Mouse (Mus musculus) neural tube, embryonic 10.5 days (tissue): Measurements from ENCODE around the gene Fcgr3.
"Not testable (repeated sequence)": the region's sequence is repeated elsewhere in the genome, so short reads cannot be mapped to it uniquely, and the experiment has no call there.

Experiments
- DNase-seq: peaks from one replicate; pipeline ENCODE4 v3.0.0-alpha.2; 2017; ENCODE audit warnings: low spot score; ENCODE audit errors: extremely low spot score

Fcgr3 gene

DNA sequence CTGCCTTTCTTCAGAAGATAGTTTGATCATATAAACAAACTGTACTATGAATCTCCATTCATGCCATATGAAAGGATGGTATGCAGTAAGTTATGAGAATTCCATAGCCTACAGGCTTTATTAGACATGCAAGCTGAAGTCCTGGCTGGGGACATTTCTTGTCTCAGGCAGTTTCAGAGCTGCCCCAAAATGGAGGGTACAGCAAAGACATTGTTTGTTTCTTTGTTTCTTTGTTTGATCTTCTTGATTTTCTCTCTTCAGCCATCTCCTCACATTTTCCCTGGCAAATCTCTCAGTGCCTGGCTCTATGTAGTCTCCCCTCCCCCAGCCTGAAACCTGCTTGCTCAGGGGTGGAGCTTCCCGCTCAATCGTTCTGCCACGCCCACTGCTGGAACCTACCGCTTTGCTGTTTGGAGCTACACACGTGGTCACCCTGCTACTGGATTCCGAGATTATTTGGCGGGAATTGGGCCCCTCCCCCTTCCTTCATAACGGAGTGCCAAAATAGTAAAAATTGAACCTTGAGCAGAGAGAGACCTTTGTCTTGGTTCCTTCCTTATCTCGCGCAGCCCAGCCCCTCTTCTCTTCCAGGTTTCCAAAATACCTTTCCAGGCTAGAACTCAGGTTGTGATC is 23.6 kb upstream of the Fcgr3 start:
- peak; percentile 15 for DNase-seq

DNA sequence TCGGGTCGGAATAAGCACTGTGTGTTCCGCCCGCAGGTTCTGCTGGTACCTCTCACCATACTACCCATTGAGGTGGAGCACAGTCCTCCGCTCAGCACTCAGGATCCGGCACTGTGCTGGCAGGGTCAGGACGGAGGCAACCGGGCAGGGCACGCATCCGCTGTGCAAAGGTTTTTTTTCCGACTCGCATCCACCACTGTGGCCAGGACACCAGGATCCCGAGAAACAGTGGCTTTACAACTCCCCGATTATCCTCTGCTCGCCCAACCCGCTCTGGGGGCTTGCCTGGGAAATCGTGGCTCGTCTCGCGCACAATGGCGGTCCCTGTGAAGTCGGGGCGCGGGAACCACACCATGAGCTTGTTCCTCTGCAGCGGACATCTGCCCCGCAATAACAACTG is 21.0 kb upstream of the Fcgr3 start:
- DNase-seq: peak; percentile 64

DNA sequence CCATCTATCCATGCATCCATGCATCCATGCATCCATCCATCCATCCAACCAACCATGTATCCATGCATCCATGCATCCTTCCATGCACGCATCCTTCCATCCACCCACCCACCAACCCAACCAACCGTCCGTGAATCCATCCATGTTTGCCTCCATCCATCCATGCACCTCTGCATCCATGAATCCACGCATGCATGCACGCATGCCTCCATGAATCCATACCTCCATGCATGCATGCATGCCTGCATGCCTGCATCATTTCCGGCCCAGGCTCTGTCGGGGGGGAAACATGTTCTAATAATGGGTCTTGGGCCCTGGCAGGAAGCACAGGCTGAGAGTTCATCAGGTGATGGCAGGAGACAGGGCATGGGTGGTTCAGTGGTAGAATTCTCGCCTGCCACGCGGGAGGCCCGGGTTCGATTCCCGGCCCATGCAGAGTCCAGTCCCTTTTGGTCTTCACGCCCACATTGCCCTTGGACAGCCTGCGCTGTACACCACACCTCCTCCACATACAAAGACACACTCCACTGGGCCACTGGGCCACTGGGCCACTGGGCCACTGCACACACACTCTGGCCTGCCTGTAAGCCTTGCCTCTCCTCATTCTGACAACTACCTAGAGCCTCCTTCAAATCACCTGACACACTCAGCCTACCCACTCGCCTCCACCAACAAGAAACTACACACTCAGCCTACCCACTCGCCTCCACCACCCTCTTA is 16.9 kb upstream of the Fcgr3 start:
- DNase-seq: not testable (repeated sequence)

DNA sequence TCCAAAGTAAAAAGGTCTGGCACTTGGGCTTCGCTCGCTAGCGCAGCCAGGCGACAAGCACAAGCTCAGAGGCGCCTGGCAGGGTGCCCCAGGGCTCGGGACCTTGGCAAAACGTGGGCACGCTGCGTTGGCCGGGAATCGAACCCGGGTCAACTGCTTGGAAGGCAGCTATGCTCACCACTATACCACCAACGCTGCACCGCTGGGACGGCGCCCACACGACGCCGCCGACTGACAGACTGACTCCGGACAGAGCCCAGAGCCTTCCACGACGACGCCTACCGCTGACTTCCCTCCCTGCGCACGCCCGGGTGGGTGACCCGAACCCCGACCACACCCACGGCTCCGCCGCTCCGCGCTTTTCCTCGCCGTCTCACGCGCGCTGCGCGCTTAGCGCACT is 15.1 kb upstream of the Fcgr3 start:
- not testable (repeated sequence) for DNase-seq

DNA sequence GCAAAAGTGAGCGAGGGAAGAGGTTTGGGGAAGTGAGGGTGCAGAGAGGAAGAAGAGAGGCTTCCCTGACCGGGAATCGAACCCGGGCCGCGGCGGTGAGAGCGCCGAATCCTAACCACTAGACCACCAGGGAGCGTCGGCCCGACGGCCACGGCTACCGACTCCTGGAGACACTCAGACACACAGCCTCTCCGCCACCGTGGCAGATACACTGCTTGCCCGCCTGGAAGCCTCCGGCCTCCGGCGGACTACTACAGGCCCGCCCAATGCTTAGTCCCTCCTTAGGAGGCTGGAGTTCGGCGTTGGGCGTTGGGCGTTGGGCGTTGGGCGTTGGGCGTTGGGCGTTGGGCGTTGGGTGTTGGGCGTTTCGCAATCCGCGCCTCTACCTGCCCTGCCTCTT is 14.6 kb upstream of the Fcgr3 start:
- not testable (repeated sequence) for DNase-seq

DNA sequence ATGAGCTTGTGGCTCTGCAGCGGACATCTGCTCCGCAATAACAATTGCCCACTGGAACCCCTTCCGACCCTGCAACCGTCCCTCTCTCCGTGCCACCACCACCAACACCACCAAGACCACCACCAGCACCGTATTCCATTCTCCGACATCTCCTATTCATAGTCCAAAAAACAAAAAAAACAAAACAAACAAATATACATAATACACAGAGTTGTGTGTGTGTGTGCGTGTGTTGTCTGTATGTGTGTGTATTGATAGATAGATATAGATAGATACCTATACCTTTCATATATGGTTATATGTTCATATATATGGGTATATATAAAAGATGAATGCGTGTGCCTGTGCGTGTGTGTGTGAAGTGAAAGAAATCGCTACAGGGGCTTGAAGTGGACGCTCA is 13.7 kb upstream of the Fcgr3 start:
- not testable (repeated sequence) for DNase-seq

DNA sequence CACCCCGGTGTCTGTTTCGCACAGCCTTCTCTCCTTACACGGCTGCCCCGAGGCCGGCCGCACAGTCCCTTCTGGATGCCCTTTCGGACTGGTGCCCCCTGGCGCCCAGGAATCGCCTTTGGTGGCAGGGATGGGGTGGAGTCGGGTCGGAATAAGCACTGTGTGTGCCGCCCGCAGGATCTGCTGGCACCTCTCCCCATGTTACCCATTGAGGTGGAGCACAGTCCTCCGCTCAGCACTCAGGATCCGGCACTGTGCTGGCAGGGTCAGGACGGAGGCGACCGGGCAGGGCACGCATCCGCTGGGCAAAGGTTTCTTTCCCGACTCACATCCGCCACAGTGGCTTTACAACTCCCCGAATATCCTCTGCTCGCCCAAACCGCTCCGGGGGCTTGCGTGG is 13.2 kb upstream of the Fcgr3 start:
- DNase-seq: not testable (repeated sequence)

DNA sequence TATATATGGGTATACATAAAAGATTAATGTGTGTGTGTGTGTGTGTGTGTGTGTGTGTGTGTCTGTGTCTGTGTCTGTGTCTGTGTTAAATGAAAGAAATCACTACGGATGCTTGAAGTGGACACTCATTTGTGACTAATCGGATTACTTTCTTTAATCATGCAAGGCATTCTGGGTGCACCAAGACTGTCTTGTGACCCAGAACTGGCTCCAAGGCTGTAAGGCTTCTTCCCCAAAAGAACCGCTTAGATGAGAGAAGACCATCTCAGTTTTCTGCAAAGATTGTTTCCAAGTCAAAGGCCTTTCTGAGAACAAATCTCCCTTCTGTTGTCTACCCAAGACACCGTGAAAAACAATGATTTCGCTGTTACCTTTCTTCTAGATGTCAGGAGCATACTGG is 12.5 kb upstream of the Fcgr3 start:
- not testable (repeated sequence) for DNase-seq

DNA sequence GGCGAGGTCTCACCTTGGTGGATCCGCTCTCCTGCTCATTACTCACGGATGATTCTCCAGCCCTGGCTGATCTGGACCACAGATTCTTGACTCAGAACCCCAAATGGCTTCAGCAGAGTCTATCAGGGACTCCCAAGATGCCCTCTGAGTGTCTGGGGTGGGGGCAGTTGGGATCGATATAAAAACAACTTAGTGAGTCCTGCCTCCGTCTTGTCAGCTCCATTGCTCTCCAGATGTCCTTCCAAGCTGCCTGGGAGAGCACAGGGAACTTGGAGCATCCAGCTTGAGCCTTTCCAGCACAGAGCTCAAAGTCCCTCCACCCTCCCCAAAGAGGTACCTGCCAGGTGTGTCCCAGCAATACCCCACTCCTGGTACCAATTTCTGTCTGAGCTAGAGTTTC is 11.4 kb upstream of the Fcgr3 start:
- DNase-seq: not testable (repeated sequence)

DNA sequence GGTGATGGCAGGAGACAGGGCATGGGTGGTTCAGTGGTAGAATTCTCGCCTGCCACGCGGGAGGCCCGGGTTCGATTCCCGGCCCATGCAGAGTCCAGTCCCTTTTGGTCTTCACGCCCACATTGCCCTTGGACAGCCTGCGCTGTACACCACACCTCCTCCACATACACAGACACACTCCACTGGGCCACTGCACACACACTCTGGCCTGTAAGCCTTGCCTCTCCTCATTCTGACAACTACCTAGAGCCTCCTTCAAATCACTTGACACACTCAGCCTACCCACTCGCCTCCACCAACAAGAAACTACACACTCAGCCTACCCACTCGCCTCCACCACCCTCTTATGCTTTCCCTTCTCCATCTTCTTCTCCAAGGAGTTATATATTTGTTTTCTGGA is 9.5 kb upstream of the Fcgr3 start:
- DNase-seq: peak; percentile 64

DNA sequence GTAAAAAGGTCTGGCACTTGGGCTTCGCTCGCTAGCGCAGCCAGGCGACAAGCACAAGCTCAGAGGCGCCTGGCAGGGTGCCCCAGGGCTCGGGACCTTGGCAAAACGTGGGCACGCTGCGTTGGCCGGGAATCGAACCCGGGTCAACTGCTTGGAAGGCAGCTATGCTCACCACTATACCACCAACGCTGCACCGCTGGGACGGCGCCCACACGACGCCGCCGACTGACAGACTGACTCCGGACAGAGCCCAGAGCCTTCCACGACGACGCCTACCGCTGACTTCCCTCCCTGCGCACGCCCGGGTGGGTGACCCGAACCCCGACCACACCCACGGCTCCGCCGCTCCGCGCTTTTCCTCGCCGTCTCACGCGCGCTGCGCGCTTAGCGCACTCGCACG is 7.5 kb upstream of the Fcgr3 start:
- DNase-seq: not testable (repeated sequence)

DNA sequence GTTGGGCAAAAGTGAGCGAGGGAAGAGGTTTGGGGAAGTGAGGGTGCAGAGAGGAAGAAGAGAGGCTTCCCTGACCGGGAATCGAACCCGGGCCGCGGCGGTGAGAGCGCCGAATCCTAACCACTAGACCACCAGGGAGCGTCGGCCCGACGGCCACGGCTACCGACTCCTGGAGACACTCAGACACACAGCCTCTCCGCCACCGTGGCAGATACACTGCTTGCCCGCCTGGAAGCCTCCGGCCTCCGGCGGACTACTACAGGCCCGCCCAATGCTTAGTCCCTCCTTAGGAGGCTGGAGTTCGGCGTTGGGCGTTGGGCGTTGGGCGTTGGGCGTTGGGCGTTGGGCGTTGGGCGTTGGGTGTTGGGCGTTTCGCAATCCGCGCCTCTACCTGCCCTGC is 7.0 kb upstream of the Fcgr3 start:
- not testable (repeated sequence) for DNase-seq

DNA sequence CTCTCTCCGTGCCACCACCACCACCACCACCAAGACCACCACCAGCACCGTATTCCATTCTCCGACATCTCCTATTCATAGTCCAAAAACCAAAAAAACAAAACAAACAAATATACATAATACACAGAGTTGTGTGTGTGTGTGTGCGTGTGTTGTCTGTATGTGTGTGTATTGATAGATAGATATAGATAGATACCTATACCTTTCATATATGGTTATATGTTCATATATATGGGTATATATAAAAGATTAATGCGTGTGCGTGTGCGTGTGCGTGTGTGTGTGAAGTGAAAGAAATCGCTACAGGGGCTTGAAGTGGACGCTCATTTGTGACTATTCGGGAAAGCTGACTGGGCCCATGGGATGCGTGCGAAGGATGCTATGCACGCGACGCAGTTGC is 6.1 kb upstream of the Fcgr3 start:
- peak; percentile 26 for DNase-seq

DNA sequence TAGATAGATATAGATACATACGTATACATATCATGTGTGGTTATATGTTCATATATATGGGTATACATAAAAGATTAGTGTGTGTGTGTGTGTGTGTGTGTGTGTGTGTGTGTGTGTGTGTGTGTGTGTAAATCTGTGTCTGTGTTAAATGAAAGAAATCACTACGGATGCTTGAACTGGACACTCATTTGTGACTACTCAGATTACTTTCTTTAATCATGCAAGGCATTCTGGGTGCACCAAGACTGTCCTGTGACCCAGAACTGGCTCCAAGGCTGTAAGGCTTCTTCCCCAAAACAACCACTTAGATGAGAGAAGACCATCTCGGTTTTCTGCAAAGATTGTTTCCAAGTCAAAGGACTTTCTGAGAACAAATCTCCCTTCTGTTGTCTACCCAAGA is 4.8 kb upstream of the Fcgr3 start:
- peak; percentile 75 for DNase-seq

DNA sequence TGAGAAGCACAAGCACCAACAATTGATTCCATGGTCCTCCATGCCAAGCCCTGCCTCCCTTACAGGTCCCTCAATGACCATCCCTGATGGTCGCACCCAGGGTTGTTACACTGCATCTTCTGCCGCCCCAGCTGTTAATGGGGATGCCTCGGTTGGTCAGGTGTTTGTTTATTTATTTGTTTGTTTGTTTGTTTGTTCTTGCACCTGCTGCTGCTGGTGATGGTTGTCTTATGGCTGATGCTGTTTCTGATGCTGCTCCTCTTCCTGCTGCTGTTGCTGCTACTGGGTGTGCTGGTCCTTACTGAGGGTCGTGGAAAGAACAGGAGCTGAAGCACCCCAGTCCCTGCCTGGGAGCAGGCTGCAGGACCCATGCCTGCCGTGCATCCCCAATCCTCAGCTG is 3.2 kb upstream of the Fcgr3 start:
- peak; percentile 51 for DNase-seq

DNA sequence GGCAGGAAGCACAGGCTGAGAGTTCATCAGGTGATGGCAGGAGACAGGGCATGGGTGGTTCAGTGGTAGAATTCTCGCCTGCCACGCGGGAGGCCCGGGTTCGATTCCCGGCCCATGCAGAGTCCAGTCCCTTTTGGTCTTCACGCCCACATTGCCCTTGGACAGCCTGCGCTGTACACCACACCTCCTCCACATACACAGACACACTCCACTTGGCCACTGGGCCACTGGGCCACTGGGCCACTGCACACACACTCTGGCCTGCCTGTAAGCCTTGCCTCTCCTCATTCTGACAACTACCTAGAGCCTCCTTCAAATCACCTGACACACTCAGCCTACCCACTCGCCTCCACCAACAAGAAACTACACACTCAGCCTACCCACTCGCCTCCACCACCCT is 1.8 kb upstream of the Fcgr3 start:
- DNase-seq: not testable (repeated sequence)

DNA sequence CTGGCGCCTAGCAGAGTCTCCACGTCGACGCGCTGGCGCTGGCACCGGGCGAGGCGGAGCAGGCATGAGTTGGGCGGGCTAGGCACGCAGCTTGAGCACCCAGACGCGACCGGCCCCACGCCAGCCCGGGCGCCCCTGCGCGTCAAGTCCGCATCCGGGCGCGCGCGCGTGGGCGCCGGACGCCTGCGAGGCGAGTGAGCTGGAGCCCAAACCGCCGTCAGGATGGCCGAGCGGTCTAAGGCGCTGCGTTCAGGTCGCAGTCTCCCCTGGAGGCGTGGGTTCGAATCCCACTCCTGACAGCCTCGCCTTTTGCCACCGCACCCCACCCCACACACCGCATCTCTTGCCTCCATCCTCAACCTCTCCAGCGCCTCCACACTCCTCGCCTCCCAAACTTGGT is 1.0 kb upstream of the Fcgr3 start:
- DNase-seq: not testable (repeated sequence)

DNA sequence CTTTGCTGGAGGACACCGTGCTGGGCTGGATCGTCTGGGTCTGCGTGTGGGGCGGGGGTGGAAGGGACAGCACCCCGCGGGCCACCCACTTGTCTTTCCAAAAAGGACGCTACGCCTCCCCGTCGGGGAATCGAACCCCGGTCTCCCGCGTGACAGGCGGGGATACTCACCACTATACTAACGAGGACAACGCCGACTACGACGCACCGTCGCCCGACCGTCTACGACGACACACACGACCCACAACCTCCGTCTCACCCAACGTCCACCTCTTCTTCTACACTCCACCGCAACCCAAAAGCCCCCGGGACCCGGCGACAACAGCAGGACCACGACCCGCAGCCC is 480 bp upstream of the Fcgr3 start:
- not testable (repeated sequence) for DNase-seq

DNA sequence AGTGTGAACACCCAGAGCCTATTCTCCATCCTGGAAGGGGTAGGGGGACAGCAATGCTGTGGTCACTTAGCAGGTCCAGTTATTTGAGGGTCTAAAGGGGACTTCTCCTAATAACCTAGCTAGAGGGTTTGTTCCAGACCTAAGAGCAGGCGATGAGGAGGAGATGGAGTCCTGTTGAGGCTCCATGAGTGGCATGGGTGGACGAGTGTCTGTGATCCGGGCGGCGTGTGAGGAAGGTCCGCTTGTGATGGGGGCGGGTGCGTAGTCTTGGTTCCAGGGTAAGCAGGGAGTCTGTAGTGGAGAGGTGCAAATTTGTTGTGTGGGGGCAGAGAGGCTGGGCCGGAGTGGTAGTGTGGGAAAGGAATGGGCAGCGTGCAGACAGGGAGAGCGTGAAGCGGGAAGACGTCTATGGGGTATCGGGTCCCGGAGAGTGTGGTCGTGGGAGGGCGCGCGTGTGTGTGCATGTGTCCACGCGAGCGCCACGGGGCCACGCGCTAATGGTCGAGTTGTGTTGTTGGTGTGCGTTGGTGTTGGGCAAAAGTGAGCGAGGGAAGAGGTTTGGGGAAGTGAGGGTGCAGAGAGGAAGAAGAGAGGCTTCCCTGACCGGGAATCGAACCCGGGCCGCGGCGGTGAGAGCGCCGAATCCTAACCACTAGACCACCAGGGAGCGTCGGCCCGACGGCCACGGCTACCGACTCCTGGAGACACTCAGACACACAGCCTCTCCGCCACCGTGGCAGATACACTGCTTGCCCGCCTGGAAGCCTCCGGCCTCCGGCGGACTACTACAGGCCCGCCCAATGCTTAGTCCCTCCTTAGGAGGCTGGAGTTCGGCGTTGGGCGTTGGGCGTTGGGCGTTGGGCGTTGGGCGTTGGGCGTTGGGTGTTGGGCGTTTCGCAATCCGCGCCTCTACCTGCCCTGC is 905 bp downstream of the Fcgr3 start:
- DNase-seq: peak; percentile 77

DNA sequence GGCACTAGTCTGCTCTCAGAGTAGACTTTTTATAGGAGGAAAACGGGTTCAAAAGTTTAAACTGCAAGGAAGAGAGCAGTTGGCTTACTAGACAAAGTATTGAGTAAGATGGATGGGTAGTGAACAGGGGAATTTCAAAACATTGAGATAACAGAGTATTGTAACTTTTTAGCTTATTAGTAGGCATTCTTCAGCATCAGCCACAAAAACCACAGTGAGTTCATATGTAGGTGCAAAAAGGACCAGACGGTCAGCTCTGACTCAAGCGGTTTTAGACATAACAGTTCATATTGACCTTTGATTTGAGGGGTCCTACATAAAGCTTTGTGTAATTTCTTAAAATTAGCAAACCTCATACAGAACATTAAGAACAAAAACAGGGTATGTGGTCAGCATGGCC is 3.2 kb downstream of the Fcgr3 start:
- DNase-seq: no peak

DNA sequence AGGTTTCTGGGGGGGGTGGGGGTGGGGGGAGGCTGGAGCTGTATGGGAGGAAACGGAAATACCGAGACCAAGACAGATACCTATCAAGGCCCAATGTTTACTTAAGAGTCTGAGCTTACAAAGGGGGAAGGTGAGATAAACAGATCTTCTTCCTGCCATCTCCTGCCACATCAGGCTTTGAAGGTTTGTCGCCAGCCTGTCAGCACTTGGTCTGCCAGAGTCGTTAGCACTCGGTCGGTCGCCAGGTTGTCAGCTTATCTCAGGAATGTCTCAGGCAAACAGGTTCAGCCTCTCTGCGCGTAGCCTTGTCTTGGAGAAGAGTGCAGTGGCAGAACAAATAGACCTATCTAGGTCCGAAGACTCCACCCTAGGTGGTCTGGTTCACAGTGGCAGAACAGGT is 4.3 kb downstream of the Fcgr3 start:
- no peak for DNase-seq

DNA sequence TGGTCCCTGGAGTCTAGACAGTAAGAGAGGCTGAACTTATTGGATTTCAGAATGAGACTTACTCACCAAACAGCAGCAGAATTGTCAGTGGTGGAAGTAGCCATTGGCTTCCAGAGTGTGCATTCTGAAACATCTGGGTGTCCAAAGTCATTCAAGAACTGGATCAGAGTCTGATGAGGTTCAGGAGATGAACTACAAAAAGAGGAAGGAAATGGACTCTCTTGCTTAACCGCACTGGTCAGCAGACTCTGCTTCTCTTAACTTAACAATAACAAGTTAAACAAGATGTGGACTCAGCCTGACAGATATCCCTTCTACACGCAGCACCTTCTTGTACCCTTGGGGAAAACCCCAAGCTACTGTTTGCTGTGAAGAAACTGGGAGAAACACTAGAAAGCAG is 5.5 kb downstream of the Fcgr3 start:
- no peak for DNase-seq
